Mouse (Mus musculus) small intestine, adult 2 months (tissue): ENCODE data around the gene Fto.

Source experiments
- CTCF ChIP-seq: fragments of 200-500 bp; IDR thresholded peaks from 2 replicates; pipeline ENCODE4 v1.5.1; 2012; ENCODE audit warnings: low read depth, mild to moderate bottlenecking, control low read depth, inconsistent platforms, low read length, moderate library complexity, mixed read lengths; ENCODE audit not compliant: insufficient replicate concordance, insufficient read length; ENCODE audit errors: extremely low read depth
- POLR2A ChIP-seq: fragments of 200-500 bp; IDR thresholded peaks from 2 replicates; pipeline ENCODE4 v1.6.1; 2012; ENCODE audit warnings: low read depth, mild to moderate bottlenecking, control low read depth, inconsistent platforms, low read length, moderate library complexity

DNA sequence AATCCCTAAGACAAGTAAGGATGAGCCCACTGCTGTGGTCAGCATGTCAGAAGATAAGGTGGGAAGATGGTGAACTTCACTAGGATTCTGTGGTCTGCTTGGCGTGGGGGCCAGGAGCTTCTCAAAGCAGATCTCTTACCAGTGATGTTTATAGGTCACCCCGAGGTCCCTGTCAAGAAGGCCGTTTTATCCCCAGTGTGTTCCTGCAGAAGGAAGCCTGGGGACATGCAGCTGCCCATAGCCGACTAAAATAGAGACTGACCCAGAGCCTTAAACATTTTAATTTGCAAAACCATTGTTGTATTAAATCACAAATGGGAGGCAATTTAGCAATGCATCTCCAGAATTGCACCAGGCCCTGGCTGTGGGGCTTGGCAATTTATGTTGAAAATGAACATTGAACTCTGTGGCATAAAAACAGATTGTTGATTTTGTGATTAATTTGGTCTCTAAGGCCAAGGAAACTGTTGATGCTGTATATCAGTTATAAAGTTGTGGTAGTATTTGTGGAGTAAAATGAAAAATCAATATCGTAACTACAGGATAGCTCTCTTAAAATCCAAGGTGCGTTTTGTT, 193.4 kb downstream of the Fto start:
- TF ChIP-seq POLR2A (no peak), CTCF (no peak)
